Mouse (Mus musculus): Measurements from ENCODE around the gene Plekha1. TPM values are rescaled to one million over a fixed set of nuclear protein-coding genes. Genes with fewer than 3 reads are reported as not detected.

The Plekha1 gene
- total RNA-seq, 2 experiments from 2014 or later: 23.8 to 29.4 TPM

DNA sequence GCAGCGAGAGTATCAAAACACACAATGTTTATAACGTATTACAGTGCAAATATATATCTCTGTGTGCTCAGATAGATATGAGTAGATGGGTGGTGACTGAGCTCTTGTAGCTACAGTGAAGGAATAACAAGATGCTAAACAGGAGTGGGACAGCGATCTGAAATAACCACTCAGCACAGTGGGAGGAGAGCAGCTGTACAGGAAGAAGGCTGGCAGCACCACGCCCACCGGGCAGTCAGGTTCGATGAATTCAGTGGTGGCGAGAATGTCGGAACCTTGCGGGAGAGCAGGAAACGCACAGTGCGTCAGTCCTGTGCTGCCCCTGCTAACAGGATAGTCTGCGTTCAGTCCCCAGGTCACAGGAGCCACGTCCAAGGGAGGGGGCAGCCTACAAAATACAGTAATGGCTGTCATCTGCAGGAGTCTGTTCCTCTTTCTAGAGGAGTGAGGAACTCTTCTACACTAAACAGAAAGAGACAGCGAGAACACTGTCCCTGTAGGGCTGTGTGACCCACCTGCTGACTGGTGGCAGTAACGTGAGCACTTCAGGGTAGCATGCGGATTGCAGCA is 38.0 kb downstream of the Plekha1 start:
- no peak for DNase-seq
- intact Hi-C loops (cut with DNase I; ENCODE audit: low total_unique reads): no loop called here

DNA sequence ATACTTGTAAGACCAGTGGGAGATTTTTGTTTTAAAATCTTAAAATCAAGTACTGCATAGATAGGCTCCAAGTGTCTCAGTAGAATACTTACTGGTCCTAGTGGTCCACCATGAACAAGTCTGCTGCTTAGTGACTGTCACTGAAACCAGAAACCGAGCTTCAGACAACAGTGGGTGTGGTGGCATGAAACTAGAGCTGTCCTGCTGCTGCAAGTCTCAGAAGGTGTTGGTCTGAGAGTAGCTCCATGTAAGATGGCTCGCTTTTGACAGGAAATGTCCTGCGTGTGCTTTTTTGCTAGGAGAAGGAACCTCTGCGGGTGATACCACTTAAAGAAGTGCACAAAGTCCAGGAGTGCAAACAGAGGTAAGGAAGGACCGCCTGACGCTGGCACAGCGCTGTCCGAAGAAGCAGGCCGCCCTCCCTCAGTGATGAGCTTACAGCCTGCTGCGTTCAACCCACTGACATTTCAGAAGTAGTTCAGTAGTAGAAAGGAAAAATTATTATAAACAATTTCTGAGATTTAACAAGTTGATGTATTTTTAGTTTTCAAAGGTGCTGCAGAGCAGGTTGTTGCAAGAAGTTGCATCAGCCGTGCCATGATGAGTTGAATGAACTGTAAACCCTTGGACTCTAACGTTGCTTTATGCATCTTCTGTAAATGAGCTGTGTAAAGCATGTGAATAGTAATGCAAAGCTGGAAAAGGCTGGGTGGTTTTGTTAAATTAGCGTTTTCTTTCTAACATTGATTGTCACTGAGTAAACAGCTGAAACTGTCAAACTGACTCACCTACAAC is 39.2 kb downstream of the Plekha1 start:
- DNase-seq: no peak
- intact Hi-C loops (cut with DNase I; ENCODE audit: low total_unique reads): no loop called here

DNA sequence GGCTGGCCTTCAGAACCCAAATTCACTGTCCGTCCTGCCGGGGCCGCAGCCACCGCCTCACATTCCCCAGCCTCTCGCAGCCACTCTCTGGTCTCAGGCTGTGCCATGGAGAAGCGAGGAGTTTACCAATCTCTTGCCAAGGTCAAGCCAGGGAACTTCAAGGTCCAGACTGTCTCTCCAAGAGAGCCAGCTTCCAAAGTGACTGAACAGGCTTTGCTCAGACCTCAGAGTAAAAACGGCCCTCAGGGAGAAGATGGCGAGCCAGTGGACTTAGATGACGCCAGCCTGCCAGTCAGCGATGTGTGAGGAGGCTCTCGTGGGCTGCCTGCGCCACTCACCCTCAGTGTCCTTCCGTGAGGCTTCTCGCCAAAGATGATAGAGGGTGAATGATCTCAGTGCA is 45.3 kb downstream of the Plekha1 start:
- intact Hi-C loops (cut with DNase I; ENCODE audit: low total_unique reads): no loop called here
- no peak for DNase-seq

DNA sequence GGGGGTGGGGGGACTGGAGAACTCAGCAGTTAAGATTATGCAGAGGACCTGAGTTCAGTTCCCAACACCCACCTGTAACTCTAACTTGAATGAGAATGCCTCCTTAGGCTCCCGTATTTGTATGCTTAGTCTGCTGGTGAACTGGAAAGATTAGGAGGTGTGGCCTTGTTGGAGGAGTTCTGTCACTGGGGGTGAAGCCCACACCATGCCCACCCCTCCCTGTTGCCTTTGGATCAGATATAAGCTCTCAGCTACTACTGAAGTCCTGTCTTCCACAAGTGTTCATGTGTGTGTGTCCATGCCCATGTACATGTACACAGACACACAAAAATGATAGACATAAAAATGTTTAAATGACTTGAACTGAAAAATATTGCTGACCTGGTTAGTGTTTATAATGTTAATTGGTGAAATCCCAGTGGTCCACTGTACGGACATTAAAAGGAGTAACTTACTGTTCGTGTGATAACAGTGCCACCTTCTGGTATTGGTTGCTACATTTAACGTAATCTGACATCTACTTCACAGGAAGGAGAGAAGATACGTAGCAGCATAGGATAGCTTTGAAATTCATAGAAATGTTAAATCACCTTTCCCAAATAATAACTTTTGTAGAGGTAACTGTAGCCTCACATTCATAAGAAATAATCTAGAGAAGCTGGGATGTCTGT is 49.3 kb downstream of the Plekha1 start:
- intact Hi-C loops (cut with DNase I; ENCODE audit: low total_unique reads): loop anchor here (5.0 kb wide), 1 partner anchor 88 kb away; no protein-coding TSS in a partner anchor
- DNase-seq: no peak

DNA sequence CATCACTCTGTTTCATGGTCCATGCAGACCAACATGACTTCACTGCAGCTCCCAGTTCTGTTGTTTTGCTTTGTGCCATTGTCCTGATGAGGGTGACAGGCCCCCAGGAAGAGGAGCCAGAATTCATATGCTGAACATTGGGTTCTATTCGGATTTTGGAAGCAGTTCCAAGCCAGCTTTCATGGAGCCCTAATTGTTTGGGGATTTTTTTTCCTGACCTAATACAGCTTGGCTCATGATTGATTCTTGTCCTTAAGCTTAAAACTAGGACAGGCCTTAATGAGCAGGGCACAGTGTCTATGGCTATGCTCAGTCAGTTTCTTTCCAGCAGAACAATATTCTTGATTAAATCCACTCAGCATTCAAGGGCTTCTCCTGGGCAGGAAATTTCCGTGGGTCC is 52.7 kb downstream of the Plekha1 start:
- no peak for DNase-seq
- intact Hi-C loops (cut with DNase I; ENCODE audit: low total_unique reads): loop anchor here (5.0 kb wide), 1 partner anchor 91 kb away; no protein-coding TSS in a partner anchor

DNA sequence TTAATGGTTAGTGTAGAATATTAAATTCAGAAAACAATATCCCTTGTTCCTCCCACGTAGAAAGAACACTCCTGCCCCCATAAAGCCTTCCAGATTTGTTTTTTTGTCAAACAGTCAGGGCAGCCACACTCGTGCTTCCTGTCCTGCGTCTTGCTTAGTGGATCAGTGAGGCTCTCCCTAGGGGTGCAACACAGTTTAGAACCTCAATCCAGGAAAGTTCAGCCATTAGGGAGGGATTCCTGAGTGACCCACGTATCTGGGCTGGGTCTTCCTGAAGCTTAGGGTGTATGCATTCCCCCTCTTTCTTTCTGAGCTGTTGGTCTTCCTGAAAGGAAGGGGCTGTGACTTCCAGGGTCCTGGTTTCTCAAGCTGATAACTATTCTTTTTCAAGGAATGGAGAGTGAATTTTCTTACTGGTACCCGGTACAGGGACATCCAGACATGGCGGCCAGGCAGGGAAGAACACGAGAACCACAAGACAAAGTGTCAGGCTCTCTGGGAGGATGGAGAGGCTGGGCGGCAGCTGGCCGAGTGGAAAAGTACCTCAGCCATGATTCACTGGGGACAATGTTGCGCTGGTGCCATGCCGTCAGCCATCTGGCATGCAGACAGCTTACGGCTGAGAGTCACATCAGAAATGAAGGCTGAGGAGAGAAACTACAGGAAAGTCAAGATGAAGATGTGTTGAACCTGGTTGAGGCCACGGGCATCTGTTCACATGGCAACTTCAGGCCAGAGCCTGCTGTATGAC is 57.6 kb downstream of the Plekha1 start:
- intact Hi-C loops (cut with DNase I; ENCODE audit: low total_unique reads): no loop called here
- DNase-seq: peak; percentile 29

DNA sequence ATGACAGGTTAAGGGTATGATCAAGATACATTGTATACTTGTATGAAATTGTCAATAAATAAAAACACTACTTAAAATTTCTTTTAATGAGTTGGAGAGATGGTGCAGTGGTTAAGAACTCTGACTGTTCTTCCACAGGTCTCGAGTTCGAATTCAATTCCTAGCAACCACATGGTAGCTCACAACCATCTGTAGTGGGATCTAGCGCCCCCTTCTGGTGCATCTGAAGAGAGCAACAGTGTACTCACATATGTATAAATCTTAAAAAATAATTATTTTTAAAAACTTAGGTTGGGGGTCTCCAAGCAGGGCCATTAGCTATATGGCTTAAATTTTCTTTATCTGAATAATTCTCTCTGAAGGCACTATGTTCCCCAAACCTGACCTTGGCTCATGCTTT is 64.8 kb downstream of the Plekha1 start:
- DNase-seq: no peak
- intact Hi-C loops (cut with DNase I; ENCODE audit: low total_unique reads): no loop called here

DNA sequence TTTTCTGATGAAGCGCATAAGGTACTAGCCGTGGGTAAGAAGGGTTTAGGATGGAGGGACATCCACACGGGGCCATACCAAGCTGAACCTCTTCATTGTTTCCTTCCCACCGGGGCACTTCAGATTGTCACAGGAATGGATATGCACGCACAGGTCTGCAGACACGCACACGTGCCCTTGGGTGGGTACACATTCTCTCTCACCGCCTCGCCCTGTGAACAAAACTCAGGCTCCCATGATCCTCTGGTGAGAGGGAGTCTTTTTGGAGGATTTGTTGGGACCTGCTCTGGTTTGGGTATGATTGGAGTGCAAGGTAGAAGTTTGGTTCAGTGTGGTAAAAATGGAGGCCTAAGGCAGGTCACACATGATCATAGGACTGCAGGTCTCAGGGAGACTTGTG is 67.4 kb downstream of the Plekha1 start:
- DNase-seq: no peak
- intact Hi-C loops (cut with DNase I; ENCODE audit: low total_unique reads): no loop called here

DNA sequence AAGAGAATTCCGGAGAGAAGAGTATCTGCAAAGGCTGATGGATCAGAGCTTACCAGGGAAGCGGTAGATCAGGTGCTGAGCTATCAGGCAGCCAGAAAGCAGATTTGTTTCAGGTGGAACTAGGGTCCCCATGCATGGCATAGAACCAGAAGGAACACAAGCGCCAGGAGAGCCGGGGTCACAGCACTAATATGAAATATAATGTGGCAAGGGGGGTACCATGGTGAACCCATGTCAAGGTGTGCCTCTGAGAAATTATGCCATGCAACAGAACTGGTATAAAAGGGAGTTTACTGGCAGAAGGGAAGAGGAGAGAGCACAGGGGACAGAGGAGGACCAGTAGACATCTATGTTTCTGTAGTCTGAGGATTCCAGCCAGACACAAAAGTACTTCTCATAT is 69.1 kb downstream of the Plekha1 start:
- intact Hi-C loops (cut with DNase I; ENCODE audit: low total_unique reads): loop anchor here (5.0 kb wide), 1 partner anchor 38 kb away; no protein-coding TSS in a partner anchor
- DNase-seq: no peak

DNA sequence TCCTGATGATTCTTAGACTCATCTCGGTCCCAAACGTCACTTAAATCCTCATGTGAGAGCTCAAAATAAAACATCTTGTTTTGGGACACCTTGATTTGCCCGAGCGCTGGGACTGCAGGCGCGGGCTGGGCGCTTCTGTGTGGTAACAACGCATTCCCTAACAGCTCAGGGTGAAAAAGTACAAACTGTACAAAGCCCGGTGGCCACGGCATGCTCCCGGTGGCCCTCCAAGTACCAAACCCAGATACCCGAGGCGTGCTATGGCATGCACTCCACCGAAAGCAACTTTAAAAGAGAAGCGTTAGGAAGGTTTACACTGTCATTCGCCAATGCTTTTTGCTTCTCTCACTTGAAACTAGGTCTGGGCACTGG is 69.9 kb downstream of the Plekha1 start:
- DNase-seq: no peak
- intact Hi-C loops (cut with DNase I; ENCODE audit: low total_unique reads): loop anchor here (5.0 kb wide), 1 partner anchor 37 kb away; no protein-coding TSS in a partner anchor

DNA sequence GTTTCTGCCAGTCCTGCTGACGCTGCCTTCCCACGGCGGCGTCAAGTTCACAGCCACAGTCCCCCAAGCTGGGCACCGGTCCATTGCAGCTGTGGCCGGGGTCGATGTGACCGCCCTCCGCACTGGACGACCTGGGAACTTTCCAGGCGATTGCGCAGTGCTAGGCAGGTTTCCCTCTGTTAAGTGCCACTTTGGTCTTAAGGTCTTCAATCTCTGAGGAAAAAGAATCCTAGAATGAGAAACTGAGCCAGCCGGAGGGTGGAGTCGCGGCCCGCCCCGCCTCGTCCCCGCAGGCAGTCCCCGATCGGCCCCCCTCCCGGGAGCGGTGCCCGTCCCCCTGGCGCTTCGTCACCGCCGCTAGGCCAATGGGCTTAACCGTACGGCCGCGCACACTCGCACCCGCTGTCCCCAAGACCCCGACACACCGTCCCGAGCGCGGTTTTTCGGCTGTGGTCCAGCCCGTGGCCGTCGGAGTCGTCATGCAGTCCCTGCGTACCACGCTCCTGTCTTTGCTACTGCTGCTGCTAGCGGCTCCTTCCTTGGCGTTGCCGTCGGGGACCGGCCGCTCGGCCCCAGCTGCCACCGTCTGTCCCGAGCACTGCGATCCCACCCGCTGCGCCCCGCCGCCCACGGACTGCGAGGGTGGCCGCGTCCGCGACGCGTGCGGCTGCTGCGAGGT is 70.4 kb downstream of the Plekha1 start, which contains the start of gene Htra1:
Gene Htra1, plus strand, starts transcription at position 319 of the 679 bp plus-strand sequence.
- intact Hi-C loops (cut with DNase I; ENCODE audit: low total_unique reads): loop anchor here (5.0 kb wide), 1 partner anchor 36 kb away; no protein-coding TSS in a partner anchor
- peak; percentile 88 for DNase-seq

DNA sequence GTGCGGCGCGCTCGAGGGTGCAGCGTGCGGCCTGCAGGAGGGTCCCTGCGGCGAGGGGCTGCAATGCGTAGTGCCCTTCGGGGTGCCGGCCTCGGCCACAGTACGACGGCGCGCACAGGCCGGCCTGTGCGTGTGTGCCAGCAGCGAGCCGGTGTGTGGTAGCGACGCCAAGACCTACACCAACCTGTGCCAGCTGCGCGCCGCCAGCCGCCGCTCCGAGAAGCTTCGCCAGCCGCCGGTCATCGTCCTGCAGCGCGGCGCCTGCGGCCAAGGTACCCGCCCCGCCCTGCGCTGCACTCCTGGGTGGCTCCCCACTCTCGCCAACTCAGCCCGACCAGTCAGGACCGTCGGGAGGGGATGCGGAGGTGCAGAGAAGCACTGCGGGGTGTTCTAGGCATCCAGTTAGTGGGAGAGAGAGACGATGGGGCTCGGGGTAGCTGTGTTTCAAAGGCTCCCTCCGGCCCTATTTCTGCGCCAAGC is 71.0 kb downstream of the Plekha1 start:
- peak; percentile 65 for DNase-seq
- intact Hi-C loops (cut with DNase I; ENCODE audit: low total_unique reads): loop anchor here (5.0 kb wide), 1 partner anchor 36 kb away; no protein-coding TSS in a partner anchor

DNA sequence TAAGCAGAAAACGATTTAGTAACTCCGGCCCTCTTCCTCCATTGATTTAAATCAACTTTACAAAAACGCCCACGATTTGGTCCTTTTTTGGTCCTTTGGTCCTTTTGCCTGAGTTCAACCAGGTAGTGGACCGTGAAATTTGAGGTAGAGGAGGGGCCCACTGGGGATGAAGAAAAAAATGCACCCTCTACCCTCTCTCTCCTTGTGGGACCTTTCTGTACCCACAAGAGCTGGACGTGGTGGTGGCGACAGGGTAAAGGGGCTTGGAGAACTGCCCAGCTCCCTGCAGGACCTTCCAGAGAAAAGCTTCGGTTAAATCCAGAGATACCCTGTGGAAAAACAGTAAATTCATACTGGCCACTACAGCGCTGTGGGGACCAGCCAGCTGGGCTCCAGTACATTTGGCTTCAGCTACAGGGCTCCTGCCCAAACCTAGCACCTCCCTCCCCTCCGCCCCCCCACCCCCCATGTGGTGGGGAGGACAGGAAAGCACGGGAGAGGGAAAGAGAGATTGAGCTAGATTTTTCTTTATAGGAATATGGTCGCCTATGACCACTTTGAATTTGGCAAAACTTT is 71.8 kb downstream of the Plekha1 start:
- DNase-seq: peak; percentile 46
- intact Hi-C loops (cut with DNase I; ENCODE audit: low total_unique reads): loop anchor here (5.0 kb wide), 1 partner anchor 35 kb away; no protein-coding TSS in a partner anchor

DNA sequence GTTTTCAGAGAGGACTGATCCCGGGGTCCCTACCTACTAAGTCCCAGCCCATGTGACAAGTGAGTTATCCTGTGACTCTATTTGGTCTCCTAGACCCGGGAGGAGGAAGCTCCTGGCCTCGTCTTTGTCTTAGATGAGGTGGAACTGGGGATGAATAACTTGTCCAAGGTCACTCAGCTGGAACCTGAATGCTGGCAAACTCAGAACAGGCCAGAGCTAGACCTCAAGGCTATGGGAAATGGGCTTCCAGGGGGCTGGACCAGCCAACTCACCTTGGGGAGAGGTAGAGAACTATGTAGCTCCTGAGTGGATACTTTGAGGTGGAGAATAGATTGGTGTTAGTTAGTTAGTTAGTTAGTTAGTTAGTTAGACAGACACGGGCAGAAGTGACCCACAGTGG is 72.4 kb downstream of the Plekha1 start:
- intact Hi-C loops (cut with DNase I; ENCODE audit: low total_unique reads): loop anchor here (5.0 kb wide), 1 partner anchor 34 kb away; no protein-coding TSS in a partner anchor
- DNase-seq: no peak

DNA sequence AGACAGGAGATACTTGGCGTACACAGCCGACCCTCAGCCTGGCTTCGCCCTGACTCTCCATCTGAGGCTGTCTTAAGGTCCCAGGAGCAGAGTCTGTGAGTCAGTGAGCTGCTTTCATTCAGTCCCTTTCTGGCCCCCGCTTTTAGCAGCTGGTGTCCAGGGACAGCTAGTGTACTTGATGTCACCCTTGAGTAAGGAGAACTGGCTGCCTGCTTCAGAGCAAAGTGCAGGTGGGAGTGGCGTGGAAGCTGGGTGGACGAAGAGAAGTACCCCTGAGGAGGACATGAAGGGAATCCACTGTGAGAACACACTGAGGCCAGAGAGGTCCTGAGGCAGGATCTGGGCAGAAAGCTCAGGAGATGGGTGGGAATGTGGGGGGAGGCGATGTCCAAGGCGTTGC is 73.3 kb downstream of the Plekha1 start:
- intact Hi-C loops (cut with DNase I; ENCODE audit: low total_unique reads): loop anchor here (5.0 kb wide), 1 partner anchor 33 kb away; no protein-coding TSS in a partner anchor
- DNase-seq: no peak

DNA sequence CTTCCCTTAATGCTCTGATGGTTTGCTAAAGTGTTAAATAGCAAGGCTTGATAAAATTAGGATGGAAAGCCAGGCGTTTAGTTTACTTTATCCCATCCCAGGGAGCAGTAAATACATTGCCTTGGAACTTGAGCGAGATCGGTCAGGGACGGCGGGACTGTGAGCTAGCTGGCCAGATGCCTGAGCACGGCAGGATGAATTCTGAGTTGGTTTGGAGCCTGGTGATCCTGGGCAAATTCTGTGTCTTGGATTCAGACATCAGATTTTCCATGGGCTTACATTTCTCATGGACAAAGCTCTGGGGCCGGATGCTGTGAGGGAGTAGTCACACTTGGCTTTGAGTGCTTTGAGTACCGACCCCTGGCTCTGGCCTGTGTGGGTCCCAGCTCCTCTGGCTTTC is 75.2 kb downstream of the Plekha1 start:
- intact Hi-C loops (cut with DNase I; ENCODE audit: low total_unique reads): no loop called here
- DNase-seq: peak; percentile 37

DNA sequence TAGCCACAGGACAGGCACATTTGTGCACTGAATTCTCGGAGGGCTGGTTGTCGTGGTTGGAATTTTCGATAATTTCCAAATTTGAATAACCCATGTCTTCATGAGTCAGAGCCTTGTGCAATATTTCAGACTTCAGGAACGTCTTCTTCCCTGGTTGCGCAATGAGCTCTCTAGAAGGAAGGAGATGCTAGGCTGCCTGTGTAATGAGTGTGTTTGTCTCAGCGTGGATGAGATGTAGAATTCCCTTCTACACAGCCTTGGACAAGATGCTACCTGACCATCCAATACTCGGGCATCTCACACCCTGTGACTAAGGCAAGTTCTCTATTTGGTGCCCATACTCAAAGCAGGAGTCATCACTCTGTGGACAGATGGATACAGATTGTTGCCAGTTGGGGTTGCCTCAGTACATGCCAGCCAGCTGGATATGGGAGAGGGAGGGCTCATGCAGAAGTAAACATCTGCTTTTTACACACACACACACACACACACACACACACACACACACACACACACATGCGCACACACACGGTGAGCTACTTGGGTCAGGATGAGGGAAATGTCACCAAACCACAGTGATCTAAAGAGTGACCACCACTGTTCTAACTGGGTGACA is 77.8 kb downstream of the Plekha1 start:
- no peak for DNase-seq
- intact Hi-C loops (cut with DNase I; ENCODE audit: low total_unique reads): no loop called here
